Mouse (Mus musculus) embryonic stem cell, embryonic (primary cell): ENCODE results near the gene Spag5.

Experiments used
- CTCF ChIA-PET, 4 experiments: fragments of 300-600 bp in 2 of 4; fragments of 350-600 bp in 2 of 4; sonication (Branson Sonifier 250); formaldehyde crosslinking; loops; one replicate each; lab custom pipeline; 2022; ENCODE audit warnings: inconsistent platforms in 2 of 4; lab: Charles Lee
- POLR2A ChIA-PET, 4 experiments: fragments of 300-600 bp in 2 of 4; fragments of 350-600 bp in 2 of 4; sonication (Branson Sonifier 250); formaldehyde crosslinking; loops; one replicate each; lab custom pipeline; 2022; ENCODE audit warnings: antibody characterized with exemption in 4 of 4, inconsistent platforms in 1 of 4; lab: Charles Lee

Spag5 gene

DNA sequence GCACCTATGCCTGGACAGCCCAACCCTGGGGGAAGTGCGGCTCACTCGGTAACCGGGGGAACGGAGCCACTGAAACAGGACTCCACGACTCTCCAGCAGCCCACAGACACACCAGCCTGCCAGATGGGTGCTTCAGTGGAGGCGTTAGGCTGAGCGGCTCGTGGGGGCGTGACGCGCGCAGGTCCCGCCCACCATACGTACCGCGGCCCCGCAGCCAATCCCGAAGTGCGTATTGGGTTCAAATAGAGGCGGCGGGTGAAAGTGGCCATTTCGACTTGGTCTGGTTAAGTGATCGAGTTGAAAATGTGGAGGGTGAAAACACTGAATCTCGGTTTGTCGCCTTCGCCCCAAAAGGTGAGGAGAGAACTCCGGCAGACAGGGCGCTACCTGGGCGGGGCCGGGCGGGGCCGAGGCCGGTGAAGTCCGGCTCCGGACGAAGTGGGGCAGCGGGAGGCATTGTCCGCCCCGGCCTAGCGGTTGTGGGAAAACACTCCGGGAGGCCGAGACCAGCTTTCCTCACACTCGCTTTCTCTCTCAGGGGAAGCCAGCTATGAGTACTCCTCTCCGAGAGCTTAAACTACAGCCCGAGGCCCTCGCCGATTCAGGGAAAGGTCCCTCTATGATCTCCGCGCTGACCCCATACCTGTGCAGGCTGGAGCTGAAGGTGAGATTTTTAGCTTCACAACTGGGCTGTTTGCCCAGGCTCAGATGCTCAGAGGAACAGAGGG is at the start of gene Spag5:
Spag5 (plus strand) TSS at position 173 of the 728 bp plus-strand sequence.
- ChIA-PET CTCF (interaction anchor here in 1 of 4 experiments (0.5 kb wide), 1 partner anchor 135 kb away, joined by 3 read pairs; no protein-coding TSS in a partner anchor), POLR2A (interaction anchor here (0.6 to 2.8 kb wide), 57 partner anchors 9 to 521 kb away, joined by 3 to 20 read pairs (median 4); partner anchors contain the start of genes Aldoc (in 2 of the 4), Pigs (in 2 of the 4), Rpl23a (in 2 of the 4) and 2610507B11Rik (in 1 of the 4))

GRCm38 (mm10) chr11:78256618-78257017 is 44.7 kb upstream of the Spag5 start:
- ChIA-PET CTCF (interaction anchor here in 2 of 4 experiments (0.7 to 0.9 kb wide), 2 partner anchors 8 to 73 kb away, joined by 3 read pairs; partner anchors contain the start of gene Rpl23a (in 1 of the 2)), POLR2A (interaction anchor here in 3 of 4 experiments (0.6 to 1.8 kb wide), 7 partner anchors 8 to 160 kb away, joined by 3 to 10 read pairs (median 3); partner anchors contain the start of genes Rpl23a (in 1 of the 3), Sdf2 (in 1 of the 3) and Supt6 (in 1 of the 3))

GRCm38 (mm10) chr11:78260489-78261258 is 40.7 kb upstream of the Spag5 start:
- ChIA-PET POLR2A (interaction anchor here (0.6 to 4.9 kb wide), 40 partner anchors 11 to 290 kb away, joined by 3 to 70 read pairs (median 4); partner anchors contain the start of genes Pigs (in 3 of the 4), Rpl23a (in 3 of the 4), Aldoc (in 2 of the 4) and Ift20 (in 1 of the 4)), CTCF (interaction anchor here in 3 of 4 experiments (0.6 to 2.3 kb wide), 13 partner anchors 11 to 455 kb away, joined by 3 to 14 read pairs (median 3); no protein-coding TSS in a partner anchor)

GRCm38 (mm10) chr11:78261380-78262352 is 39.7 kb upstream of the Spag5 start, which contains the start of gene 2610507B11Rik:
Gene 2610507B11Rik, plus strand, starts transcription at chr11:78261752.
- CTCF ChIA-PET: interaction anchor here (0.6 to 2.3 kb wide), 32 partner anchors 8 to 497 kb away, joined by 3 to 14 read pairs (median 4); partner anchors contain the start of gene Pigs (in 1 of the 4)
- POLR2A ChIA-PET: interaction anchor here (0.6 to 4.9 kb wide), 54 partner anchors 10 to 1857 kb away, joined by 3 to 70 read pairs (median 4); partner anchors contain the start of genes Pigs (in 3 of the 4), Rpl23a (in 3 of the 4), Aldoc (in 2 of the 4) and Ift20 (in 1 of the 4)

- CTCF ChIA-PET: interaction anchor here (0.6 to 2.3 kb wide), 31 partner anchors 9 to 498 kb away, joined by 3 to 8 read pairs (median 4); partner anchors contain the start of genes Pigs (in 1 of the 4), Sdf2 (in 1 of the 4) and Supt6 (in 1 of the 4)
- POLR2A ChIA-PET: interaction anchor here (0.6 to 4.9 kb wide), 27 partner anchors 9 to 1856 kb away, joined by 3 to 70 read pairs (median 4); partner anchors contain the start of genes Rpl23a (in 2 of the 4), Sdf2 (in 2 of the 4) and Supt6 (in 1 of the 4)
Observed at GRCm38 (mm10) chr11:78262550-78262949, 38.8 kb upstream of the Spag5 start.

- POLR2A ChIA-PET: interaction anchor here in 2 of 4 experiments (0.6 to 4.9 kb wide), 9 partner anchors 11 to 82 kb away, joined by 3 to 70 read pairs (median 4); partner anchors contain the start of gene Rpl23a (in 1 of the 2)
- CTCF ChIA-PET: interaction anchor here in 1 of 4 experiments (0.6 kb wide), 1 partner anchor 1662 kb away, joined by 3 read pairs; no protein-coding TSS in a partner anchor
Observed at GRCm38 (mm10) chr11:78265571-78265970, 35.8 kb upstream of the Spag5 start.

GRCm38 (mm10) chr11:78271986-78272385 is 29.3 kb upstream of the Spag5 start:
- ChIA-PET POLR2A (interaction anchor here in 2 of 4 experiments (0.6 to 3.3 kb wide), 19 partner anchors 9 to 271 kb away, joined by 3 to 11 read pairs (median 4); partner anchors contain the start of genes 2610507B11Rik (in 1 of the 2), Eral1 (in 1 of the 2) and Rpl23a (in 1 of the 2)), CTCF (interaction anchor here in 2 of 4 experiments (0.8 to 1.8 kb wide), 2 partner anchors 9 kb away, joined by 5 to 8 read pairs; no protein-coding TSS in a partner anchor)

GRCm38 (mm10) chr11:78275596-78275995 is 25.7 kb upstream of the Spag5 start:
- ChIA-PET POLR2A (interaction anchor here in 3 of 4 experiments (0.6 to 1.4 kb wide), 5 partner anchors 10 to 108 kb away, joined by 3 to 5 read pairs (median 4); partner anchors contain the start of genes Aldoc (in 1 of the 3) and Pigs (in 1 of the 3)), CTCF (interaction anchor here in 2 of 4 experiments (0.9 to 1.7 kb wide), 4 partner anchors 10 to 79 kb away, joined by 3 to 4 read pairs (median 4); partner anchors contain the start of genes Sdf2 (in 1 of the 2) and Supt6 (in 1 of the 2))

DNA sequence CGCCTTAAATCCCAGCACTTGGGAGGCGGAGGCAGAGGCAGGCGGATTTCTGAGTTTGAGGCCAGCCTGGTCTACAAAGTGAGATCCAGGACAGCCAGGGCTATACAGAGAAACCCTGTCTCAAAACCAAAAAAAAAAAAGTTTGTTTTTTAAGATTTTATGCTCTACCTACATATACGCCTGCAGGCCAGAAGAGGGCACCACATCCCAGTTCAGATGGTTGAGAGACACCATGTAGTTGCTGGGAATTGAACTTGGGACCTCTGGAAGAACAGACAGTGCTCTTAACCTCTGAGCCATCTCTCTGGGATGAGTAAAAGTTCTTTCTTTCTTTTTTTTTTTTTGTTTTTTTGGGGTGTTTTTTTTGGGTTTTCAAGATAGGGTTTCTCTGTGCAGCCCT is 25.2 kb upstream of the Spag5 start:
- CTCF ChIA-PET: interaction anchor here in 2 of 4 experiments (0.9 to 1.7 kb wide), 3 partner anchors 13 to 79 kb away, joined by 3 to 4 read pairs (median 4); partner anchors contain the start of genes Sdf2 (in 1 of the 2) and Supt6 (in 1 of the 2)
- POLR2A ChIA-PET: interaction anchor here in 2 of 4 experiments (0.9 to 1.8 kb wide), 5 partner anchors 9 to 52 kb away, joined by 3 to 5 read pairs (median 4); partner anchors contain the start of genes Aldoc (in 1 of the 2) and Pigs (in 1 of the 2)

DNA sequence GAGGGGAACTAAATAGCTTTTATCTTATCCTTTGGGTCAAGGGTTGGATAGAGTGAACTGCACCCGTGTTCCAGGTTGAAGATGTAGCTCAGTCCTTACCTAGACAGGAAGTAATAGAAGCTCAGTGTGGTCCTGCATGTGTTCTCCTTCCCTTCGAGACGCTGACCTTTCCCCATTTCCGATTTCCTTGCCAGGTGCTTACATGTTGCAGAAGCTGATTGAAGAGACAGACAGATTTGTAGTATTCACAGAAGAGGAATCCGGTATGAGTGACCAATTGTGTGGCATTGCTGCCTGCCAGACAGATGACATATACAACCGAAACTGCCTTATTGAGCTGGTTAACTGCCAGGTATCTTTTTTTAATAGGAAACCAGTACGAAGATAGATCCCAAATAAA is 22.5 kb upstream of the Spag5 start:
- ChIA-PET CTCF (interaction anchor here in 1 of 4 experiments (1.2 kb wide), 1 partner anchor 16 kb away, joined by 3 read pairs; no protein-coding TSS in a partner anchor), POLR2A (interaction anchor here (0.6 to 1.9 kb wide), 11 partner anchors 9 to 297 kb away, joined by 3 to 8 read pairs (median 4); partner anchors contain the start of gene Rpl23a (in 1 of the 4))

DNA sequence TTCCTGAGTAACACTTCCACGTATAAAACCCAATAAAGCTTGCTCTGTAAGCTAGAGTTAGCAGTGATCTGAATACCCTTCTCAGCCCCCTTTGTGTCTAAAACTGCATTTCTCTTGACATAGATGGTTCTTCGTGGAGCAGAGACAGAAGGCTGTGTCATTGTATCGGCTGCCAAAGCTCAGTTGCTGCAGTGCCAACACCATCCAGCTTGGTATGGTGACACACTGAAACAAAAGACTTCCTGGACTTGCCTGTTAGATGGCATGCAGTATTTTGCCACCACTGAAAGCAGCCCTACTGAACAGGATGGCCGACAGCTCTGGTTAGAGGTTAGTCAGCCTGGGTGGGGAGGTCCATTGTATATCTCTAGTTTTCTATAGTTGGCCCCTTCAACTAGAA is 21.7 kb upstream of the Spag5 start:
- POLR2A ChIA-PET: interaction anchor here in 3 of 4 experiments (0.6 to 1.9 kb wide), 10 partner anchors 8 to 298 kb away, joined by 3 to 8 read pairs (median 5); partner anchors contain the start of gene Rpl23a (in 1 of the 3)
- CTCF ChIA-PET: interaction anchor here in 1 of 4 experiments (1.2 kb wide), 1 partner anchor 16 kb away, joined by 3 read pairs; no protein-coding TSS in a partner anchor

- POLR2A ChIA-PET: interaction anchor here (0.8 to 2.2 kb wide), 11 partner anchors 10 to 76 kb away, joined by 3 to 9 read pairs (median 4); no protein-coding TSS in a partner anchor
- CTCF ChIA-PET: no interaction called here
Observed at GRCm38 (mm10) chr11:78289146-78289763, 12.1 kb upstream of the Spag5 start.

DNA sequence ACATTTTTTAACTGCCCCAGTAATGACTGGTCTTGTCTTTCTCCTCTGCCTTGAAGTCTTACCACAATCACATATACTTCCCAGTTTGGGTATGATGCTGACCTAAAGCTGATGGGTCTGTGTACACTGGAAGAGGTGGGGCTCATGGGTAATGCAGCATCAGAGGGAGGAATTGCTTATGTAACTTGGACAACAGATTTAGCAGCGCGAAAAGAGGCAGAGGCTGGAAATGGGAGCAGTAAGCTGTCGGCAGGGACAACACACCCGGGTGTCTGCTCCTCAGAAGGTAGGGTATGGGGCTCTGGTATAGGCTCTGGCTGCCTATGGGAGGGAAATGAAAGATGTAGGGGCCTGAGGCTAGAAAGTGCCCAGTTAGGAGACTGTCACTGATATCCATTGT is 10.7 kb upstream of the Spag5 start, which contains the start of gene BC030499:
BC030499 (plus strand) TSS at position 188 of the 400 bp plus-strand sequence.
- ChIA-PET CTCF (no interaction called here), POLR2A (interaction anchor here in 2 of 4 experiments (0.5 to 1.9 kb wide), 4 partner anchors 18 to 107 kb away, joined by 3 to 5 read pairs (median 3); partner anchors contain the start of gene Rpl23a (in 1 of the 2))

- POLR2A ChIA-PET: interaction anchor here in 2 of 4 experiments (0.6 to 2.1 kb wide), 6 partner anchors 9 to 34 kb away, joined by 3 to 6 read pairs (median 4); partner anchors contain the start of gene Pigs (in 1 of the 2)
- CTCF ChIA-PET: no interaction called here
Observed at GRCm38 (mm10) chr11:78294585-78294984, 6.7 kb upstream of the Spag5 start.
